Comparison of ENCODE assay signal across 8 mouse cellular contexts in the genomic region with DNA sequence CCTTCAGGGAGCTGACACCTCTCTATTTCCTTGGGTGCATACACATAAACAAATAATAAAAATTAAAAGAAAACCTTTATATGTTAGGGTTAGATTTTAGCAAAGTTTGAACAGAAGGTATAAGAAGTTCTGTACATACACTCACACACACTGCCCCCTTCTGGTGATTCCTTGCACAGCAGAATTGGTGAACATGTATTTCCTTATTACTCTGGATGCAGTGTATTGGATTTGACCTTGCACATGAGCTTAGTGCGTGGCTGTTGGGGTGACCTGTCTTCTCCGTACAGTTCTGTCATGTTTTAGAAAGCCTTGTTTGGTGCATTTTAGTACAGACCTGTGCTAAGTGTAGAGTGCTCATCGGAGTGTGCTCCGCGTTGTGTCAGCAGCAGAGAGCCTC. TPM values are rescaled to one million over a fixed set of nuclear protein-coding genes. Genes with fewer than 3 reads are reported as not detected.
A peak's percentile ranks its signal among the peaks of the same experiment; 100 is the strongest.
DNase-seq lines count a peak whose midpoint lies in the region; ATAC-seq lines count a peak whose summit lies in the region.

No protein-coding gene starts in this region.

- intact Hi-C loops in heart, postnatal 10 days (cut with DNase I): loop anchor here (5.0 to 10.0 kb wide), 2 partner anchors 571 to 859 kb away; partner anchors contain the start of gene Pik3c2g

- ATAC-seq in midbrain, embryonic 16.5 days: 0 out of 2 replicates have a peak, but pooled peaks have one; percentile 11
- no peak for ATAC-seq in erythroblast, adult 5-6 weeks (replicated peaks; ENCODE audit: low FRiP score, poor library complexity, severe bottlenecking)

- peak; percentile 62 to 70 for DNase-seq in right cerebral cortex, adult 2 months (ENCODE audit: low spot score in 2 of 2)
- no peak for DNase-seq in right cerebral cortex, postnatal 25 days
- DNase-seq in WW6 (ENCODE audit: low read depth, low spot score): peak; percentile 38
- DNase-seq in cerebellum, postnatal 14 days: peak; percentile 75 to 83
- peak; percentile 42 to 70 for DNase-seq in heart, postnatal 10 days
- peak; percentile 76 to 77 for DNase-seq in kidney, postnatal 4 days

- H3K27me3 ChIP-seq in midbrain, embryonic 16.5 days (ENCODE audit: control insufficient read depth, insufficient read depth, low read depth, low read length): no peaks in the 10 kb centered on the region

- H3K4me2 ChIP-seq in midbrain, embryonic 16.5 days (ENCODE audit: low read length): no peak overlapping the region

- H3K9ac ChIP-seq in midbrain, embryonic 16.5 days (ENCODE audit: low read depth, low read length): no peak overlapping the region

- H3K36me3 ChIP-seq in midbrain, embryonic 16.5 days (ENCODE audit: control insufficient read depth, insufficient read depth, low read length): no peaks in the 10 kb centered on the region

- no peak overlapping the region for H3K27ac ChIP-seq in midbrain, embryonic 16.5 days (ENCODE audit: low read length)

- no peak overlapping the region for H3K4me3 ChIP-seq in midbrain, embryonic 16.5 days (ENCODE audit: low read depth, low read length)

- 90% methylated on average over 5 of the region's 5 CpGs for WGBS in midbrain, embryonic 16.5 days

- H3K4me1 ChIP-seq in midbrain, embryonic 16.5 days (ENCODE audit: control insufficient read depth, insufficient read depth, low read length): peaks cover 15% of the 10 kb centered on the region

- H3K9me3 ChIP-seq in midbrain, embryonic 16.5 days (replicated peaks; ENCODE audit: control insufficient read depth, low read length, poor library complexity, severe bottlenecking): no peaks in the 10 kb centered on the region

RNA-seq across cellular contexts. Expression of gene Plekha5, which starts 19.5 kb away (rescaled TPM):
- 10 to 100 TPM; 38.3 to 39.2 TPM for total RNA-seq in heart, postnatal 10 days (2021)
- polyA plus RNA-seq in midbrain, embryonic 16.5 days (2015; fragmentation: Nextera tagmentation; extraction: Ambion mirVana): 33.5 and 38.3 TPM in 2 replicates
- not detected in 2 replicates for total RNA-seq in erythroblast, adult 5-6 weeks (2015; ENCODE audit: low replicate concordance)
- total RNA-seq in erythroblast, adult 5-6 weeks (2017; ENCODE audit: low replicate concordance): 0.60 and 0.98 TPM in 2 replicates

Comparison
In these comparisons a context has a peak if more than half of its experiments do, and no peak if none do; other contexts are left out.
1. RNA of gene Plekha5, which starts 19.5 kb away (total RNA-seq): 38.3 to 39.2 TPM in heart, postnatal 10 days; 0.60 to 0.98 TPM in erythroblast, adult 5-6 weeks; every median in the first group is over 10 times any median in the second.